Mouse (Mus musculus): ENCODE data around the gene Tsga13.

DNA sequence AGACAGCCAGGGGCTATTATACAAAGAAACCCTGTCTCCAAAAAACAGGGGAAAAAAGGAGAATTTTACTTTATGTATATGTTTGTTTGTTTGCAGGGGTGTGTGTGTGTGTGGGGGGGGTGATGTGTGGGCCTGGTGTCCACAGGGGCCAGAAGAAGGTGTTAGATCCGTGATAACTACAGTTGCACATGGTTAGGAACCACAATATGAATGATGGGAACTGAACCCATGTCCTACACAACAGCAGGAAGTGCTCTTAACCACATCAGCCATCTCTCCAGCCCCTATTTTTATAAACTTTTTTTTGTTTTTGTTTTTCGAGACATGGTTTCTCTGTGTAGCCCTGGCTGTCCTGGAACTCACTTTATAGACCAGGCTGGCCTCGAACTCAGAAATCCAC lies 30.5 kb downstream of the Tsga13 start:
- TF ChIP-seq GATA1 (IDR thresholded peaks at IDR 0.05; ENCODE audit: borderline replicate concordance, low read length) (no peak), FLI1 (IDR thresholded peaks at IDR 0.05; ENCODE audit: low read length) (no peak)

Data from megakaryocyte, embryonic 14.5 days (primary cell).